ENCODE assay signal across 8 mouse cellular contexts in the genomic region with DNA sequence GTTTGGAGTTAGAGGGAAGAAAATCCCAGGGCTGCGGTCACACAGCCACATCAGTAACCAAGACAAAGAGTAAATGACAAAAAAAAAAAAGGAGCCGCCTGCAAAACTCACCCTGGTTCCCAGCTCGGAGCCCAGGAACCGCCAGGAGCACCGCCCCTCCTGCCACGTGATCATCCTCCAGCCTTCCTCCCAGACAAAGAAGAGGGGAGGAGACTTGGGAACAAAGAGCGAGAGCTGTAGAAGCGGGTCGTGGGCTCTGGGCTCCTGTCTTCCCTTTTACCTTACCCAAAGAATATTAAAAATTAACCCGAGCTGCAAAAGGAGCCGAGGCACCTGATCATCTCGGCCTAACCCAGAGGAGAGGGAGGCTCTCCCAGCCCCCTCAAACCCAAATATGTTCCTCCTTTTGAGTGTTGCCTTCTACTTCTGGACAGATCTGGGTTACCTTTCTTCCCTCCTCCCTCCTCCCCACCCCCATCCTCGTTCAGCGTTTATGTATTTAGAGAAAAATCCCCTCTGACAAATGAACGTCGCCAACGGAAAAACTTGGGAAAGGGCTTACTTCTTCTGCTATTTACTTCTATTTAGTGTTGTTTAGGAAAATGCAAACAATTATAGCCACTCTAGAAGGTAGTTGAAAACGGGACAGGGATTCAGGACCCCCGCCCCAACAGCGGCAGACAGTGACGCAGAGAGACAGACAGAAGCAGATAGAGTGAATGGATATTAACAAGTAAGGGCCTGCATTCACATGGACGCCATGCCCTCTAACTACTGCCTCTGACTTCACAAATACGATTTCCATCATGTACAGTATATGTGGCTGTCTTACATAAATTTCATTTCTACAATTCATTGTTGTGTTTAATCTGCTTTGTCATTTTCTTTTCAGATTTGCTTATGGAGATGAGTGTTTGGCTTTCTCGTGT. TPM values are rescaled to one million over a fixed set of nuclear protein-coding genes. Genes with fewer than 3 reads are reported as not detected.
DNase-seq lines count a peak whose midpoint lies in the region; ATAC-seq and TF ChIP-seq lines count a peak whose summit lies in the region.

No protein-coding gene starts in this region.

- no peaks in the 10 kb centered on the region for H3K4me1 ChIP-seq in spleen, adult 2 months (ENCODE audit: control insufficient read depth, insufficient read depth, insufficient read length)
- peaks cover 28% of the 10 kb centered on the region for H3K4me1 ChIP-seq in limb, embryonic 10.5 days
- H3K4me1 ChIP-seq in stomach, embryonic 16.5 days (ENCODE audit: control insufficient read depth, insufficient read depth, low read length) = peaks cover 18% of the 10 kb centered on the region

- TF ChIP-seq CTCF in spleen, adult 2 months (IDR thresholded peaks at IDR 0.05; ENCODE audit: extremely low read depth, insufficient read depth, insufficient read length, insufficient replicate concordance) = no peak

- peak overlapping the region; percentile 72 for H3K9ac ChIP-seq in stomach, embryonic 16.5 days (ENCODE audit: low read length)

- no peaks in the 10 kb centered on the region for H3K9me3 ChIP-seq in limb, embryonic 10.5 days (replicated peaks)
- H3K9me3 ChIP-seq in stomach, embryonic 16.5 days (replicated peaks; ENCODE audit: control insufficient read depth, low read length) = no peaks in the 10 kb centered on the region

- H3K36me3 ChIP-seq in spleen, adult 2 months (ENCODE audit: control insufficient read depth, insufficient read depth, low read length) = no peaks in the 10 kb centered on the region
- H3K36me3 ChIP-seq in limb, embryonic 10.5 days = no peaks in the 10 kb centered on the region
- H3K36me3 ChIP-seq in stomach, embryonic 16.5 days (ENCODE audit: control insufficient read depth, insufficient read depth, low read length) = no peaks in the 10 kb centered on the region

- no peak for DNase-seq in spleen, adult 2 months (ENCODE audit: low read depth in 1 of 2, low spot score in 2 of 2)
- DNase-seq in spleen, postnatal 10 days (ENCODE audit: low spot score in 2 of 2) = no peak
- peak; percentile 95 for DNase-seq in embryo, embryonic 11 days
- peak; percentile 67 to 75 for DNase-seq in heart, adult 18-20 months
- DNase-seq in kidney, adult 11 months = peak; percentile 46
- peak; percentile 89 for DNase-seq in limb, embryonic 10.5 days (ENCODE audit: low spot score)
- DNase-seq in mesoderm, embryonic 11.5 days (ENCODE audit: low read depth, low spot score) = peak; percentile 94

- no peak overlapping the region for H3K27ac ChIP-seq in spleen, adult 2 months (ENCODE audit: insufficient read depth, low read length)
- peak overlapping the region; percentile 97 for H3K27ac ChIP-seq in limb, embryonic 10.5 days
- peak overlapping the region; percentile 93 for H3K27ac ChIP-seq in stomach, embryonic 16.5 days (ENCODE audit: low read length)

- 20% methylated on average over 24 of the region's 24 CpGs for WGBS in spleen, adult 2 months
- WGBS in limb, embryonic 10.5 days = 6% methylated on average over 24 of the region's 24 CpGs
- 5% methylated on average over 24 of the region's 24 CpGs for WGBS in stomach, embryonic 16.5 days

- peak overlapping the region; percentile 33; the same call in 1 of the 2 replicates for H3K4me3 ChIP-seq in spleen, adult 2 months (ENCODE audit: extremely low read depth, insufficient read depth, insufficient read length)
- H3K4me3 ChIP-seq in limb, embryonic 10.5 days = peak overlapping the region; percentile 50
- H3K4me3 ChIP-seq in stomach, embryonic 16.5 days (replicated peaks; ENCODE audit: low read length) = peak overlapping the region; percentile 40

- H3K27me3 ChIP-seq in spleen, adult 2 months (ENCODE audit: control insufficient read depth, insufficient read depth, low read length) = no peaks in the 10 kb centered on the region
- peaks cover 5% of the 10 kb centered on the region; the same call in 1 of the 2 replicates for H3K27me3 ChIP-seq in limb, embryonic 10.5 days (ENCODE audit: low read depth, poor library complexity, severe bottlenecking)
- H3K27me3 ChIP-seq in stomach, embryonic 16.5 days (ENCODE audit: control insufficient read depth, insufficient read depth, low read length) = no peaks in the 10 kb centered on the region

- peak; percentile 90 for ATAC-seq in stomach, embryonic 16.5 days (ENCODE audit: insufficient read depth, low FRiP score)

- H3K4me2 ChIP-seq in stomach, embryonic 16.5 days (ENCODE audit: low read depth, low read length) = peak overlapping the region; percentile 68

- no peak for TF ChIP-seq POLR2A in spleen, adult 2 months (IDR thresholded peaks at IDR 0.05; ENCODE audit: low read depth, low read length)

RNA-seq across cellular contexts. Expression of gene Epcam, which starts 22.2 kb away (rescaled TPM):
- polyA plus RNA-seq in spleen, adult 2 months (2012; rRNA removed) = 3.5 and 3.9 TPM in 2 replicates
- total RNA-seq in heart, adult 18-20 months (2021) = 1 to 10 TPM in 1 of 2 experiments, not detected in 1; 1.1 TPM
- polyA plus RNA-seq in limb, embryonic 10.5 days (2016; fragmentation: Nextera tagmentation; extraction: Ambion mirVana) = 48.6 and 54.2 TPM in 2 replicates
- polyA plus RNA-seq in stomach, embryonic 16.5 days (2015; fragmentation: Nextera tagmentation; extraction: Ambion mirVana) = 402 and 444 TPM in 2 replicates

RNA-seq across cellular contexts. Expression of gene Msh2, which starts 58.5 kb away (rescaled TPM):
- 5.6 and 9.3 TPM in 2 replicates for polyA plus RNA-seq in spleen, adult 2 months (2012; rRNA removed)
- 10 to 100 TPM; 11.9 to 15.0 TPM for total RNA-seq in heart, adult 18-20 months (2021)
- polyA plus RNA-seq in limb, embryonic 10.5 days (2016; fragmentation: Nextera tagmentation; extraction: Ambion mirVana) = 120 and 130 TPM in 2 replicates
- polyA plus RNA-seq in stomach, embryonic 16.5 days (2015; fragmentation: Nextera tagmentation; extraction: Ambion mirVana) = 62.8 and 65.0 TPM in 2 replicates

Comparison
In these comparisons a context has a peak if more than half of its experiments do, and no peak if none do; other contexts are left out.
1. DNase-seq: peak in embryo, embryonic 11 days (single experiment), heart, adult 18-20 months (2 of 2), kidney, adult 11 months (single experiment), limb, embryonic 10.5 days (single experiment) and mesoderm, embryonic 11.5 days (single experiment); none in spleen, adult 2 months (0 of 2) and spleen, postnatal 10 days (0 of 2).
2. RNA of gene Epcam, which starts 22.2 kb away (polyA plus RNA-seq): 402 to 444 TPM in stomach, embryonic 16.5 days and 48.6 to 54.2 TPM in limb, embryonic 10.5 days; 3.5 to 3.9 TPM in spleen, adult 2 months; every median in the first group is over 10 times any median in the second.
3. Peak in every context shown above with its lines, with median percentiles within 50 percentile points of each other: H3K4me3 ChIP-seq.